Mouse (Mus musculus) midbrain, embryonic 16.5 days (tissue): ENCODE measurements around the gene Olfr1341. TPM values are rescaled to one million over a fixed set of nuclear protein-coding genes. Genes with fewer than 3 reads are reported as not detected.

Source experiments
- ATAC-seq: fragments of 200-750 bp; cut with Nextera tagmentation; 2 replicates; pipeline ENCODE4 v1.8.0; 2017; ENCODE audit warnings: moderate TSS enrichment
- H3K27ac ChIP-seq: fragments of 300-500 bp; sonication (generic); 2 replicates; pipeline ENCODE4 v1.5.1; 2014; ENCODE audit warnings: mild to moderate bottlenecking, low read length, mixed read lengths
- H3K27me3 ChIP-seq: fragments of 300-500 bp; sonication (generic); 2 replicates; pipeline ENCODE4 v1.6.1; 2014; ENCODE audit warnings: low read depth, low read length, mixed read lengths; ENCODE audit not compliant: control insufficient read depth, insufficient read depth
- H3K36me3 ChIP-seq: fragments of 300-500 bp; sonication (generic); 2 replicates; pipeline ENCODE4 v1.6.1; 2014; ENCODE audit warnings: mild to moderate bottlenecking, low read length, moderate library complexity, mixed read lengths; ENCODE audit not compliant: control insufficient read depth, insufficient read depth
- H3K4me1 ChIP-seq: fragments of 300-500 bp; sonication (generic); 2 replicates; pipeline ENCODE4 v1.6.1; 2014; ENCODE audit warnings: mild to moderate bottlenecking, low read length, mixed read lengths; ENCODE audit not compliant: control insufficient read depth, insufficient read depth
- H3K4me2 ChIP-seq: fragments of 300-500 bp; sonication (generic); 2 replicates; pipeline ENCODE4 v1.6.1; 2014; ENCODE audit warnings: mild to moderate bottlenecking, low read length, mixed read lengths
- H3K4me3 ChIP-seq: fragments of 300-500 bp; sonication (generic); 2 replicates; pipeline ENCODE4 v1.5.1; 2014; ENCODE audit warnings: low read depth, mild to moderate bottlenecking, low read length, moderate library complexity, mixed read lengths
- H3K9ac ChIP-seq: fragments of 300-500 bp; sonication (generic); 2 replicates; pipeline ENCODE4 v1.6.1; 2014; ENCODE audit warnings: low read depth, low read length, mixed read lengths
- H3K9me3 ChIP-seq: fragments of 300-500 bp; sonication (generic); replicated peaks from 2 replicates; pipeline ENCODE4 v1.6.1; 2014; ENCODE audit warnings: mild to moderate bottlenecking, low read length, mixed read lengths; ENCODE audit not compliant: control insufficient read depth, poor library complexity, severe bottlenecking
- WGBS: fragments of 180-500 bp; shearing (Covaris S2); extraction: QIAGEN DNeasy Blood & Tissue Kit; methylation state at CpG from one replicate; pipeline ENCODE4 v1.1.7; 2014; 5-methylcytosine and 5-hydroxymethylcytosine counted together
- polyA plus RNA-seq: library from polyadenylated mRNA; unstranded; fragments of >200 nt; fragmentation: Nextera tagmentation; extraction: Ambion mirVana; gene quantifications from 2 replicates; pipeline ENCODE4 v1.2.1, GENCODE M21; 2015

The Olfr1341 gene
- not detected in 2 replicates for polyA plus RNA-seq

- no peak within 1 kb of the TSS for H3K4me2 ChIP-seq
- H3K9ac ChIP-seq = no peak within 1 kb of the TSS
- 84% methylated on average over 3 of the region's 3 CpGs for WGBS
- H3K4me3 ChIP-seq = no peak within 1 kb of the TSS
- H3K36me3 ChIP-seq = no peaks in the 10 kb centered on the region
- H3K4me1 ChIP-seq = no peaks in the 10 kb centered on the region
- H3K27me3 ChIP-seq = no peaks in the 10 kb centered on the region
- H3K9me3 ChIP-seq = no peaks in the 10 kb centered on the region
- H3K27ac ChIP-seq = no peak within 1 kb of the TSS
- no peak for ATAC-seq
Measured at GRCm38 (mm10) chr4:118703223-118703622, at the start of gene Olfr1341. Gene Olfr1341 (plus strand): TSS chr4:118703523.

GRCm38 (mm10) chr4:118658652-118659051 is 44.7 kb upstream of the Olfr1341 start, which contains the start of gene Olfr62:
Gene Olfr62 (plus strand): TSS chr4:118658952.
- no peak for ATAC-seq
- Histone ChIP-seq H3K9me3 (no peaks in the 10 kb centered on the region), H3K4me1 (no peaks in the 10 kb centered on the region), H3K4me2 (no peak within 1 kb of the TSS), H3K27me3 (no peaks in the 10 kb centered on the region), H3K27ac (no peak within 1 kb of the TSS), H3K4me3 (no peak within 1 kb of the TSS), H3K36me3 (no peaks in the 10 kb centered on the region), H3K9ac (no peak within 1 kb of the TSS)

GRCm38 (mm10) chr4:118687086-118687485 is 16.2 kb upstream of the Olfr1341 start:
- no peaks in the 10 kb centered on the region for H3K4me1 ChIP-seq
- no peak overlapping the region for H3K9ac ChIP-seq
- no peaks in the 10 kb centered on the region for H3K9me3 ChIP-seq
- no peak for ATAC-seq
- no peaks in the 10 kb centered on the region for H3K27me3 ChIP-seq
- no peak overlapping the region for H3K4me2 ChIP-seq
- no peak overlapping the region for H3K27ac ChIP-seq
- H3K36me3 ChIP-seq = no peaks in the 10 kb centered on the region
- 80% methylated on average over 2 of the region's 2 CpGs for WGBS
- no peak overlapping the region for H3K4me3 ChIP-seq

GRCm38 (mm10) chr4:118692412-118692973 is 10.8 kb upstream of the Olfr1341 start, which contains the start of gene Olfr1342:
Gene Olfr1342 (minus strand): TSS chr4:118692756.
- 57% methylated on average over 12 of the region's 12 CpGs for WGBS
- no peak for ATAC-seq

DNA sequence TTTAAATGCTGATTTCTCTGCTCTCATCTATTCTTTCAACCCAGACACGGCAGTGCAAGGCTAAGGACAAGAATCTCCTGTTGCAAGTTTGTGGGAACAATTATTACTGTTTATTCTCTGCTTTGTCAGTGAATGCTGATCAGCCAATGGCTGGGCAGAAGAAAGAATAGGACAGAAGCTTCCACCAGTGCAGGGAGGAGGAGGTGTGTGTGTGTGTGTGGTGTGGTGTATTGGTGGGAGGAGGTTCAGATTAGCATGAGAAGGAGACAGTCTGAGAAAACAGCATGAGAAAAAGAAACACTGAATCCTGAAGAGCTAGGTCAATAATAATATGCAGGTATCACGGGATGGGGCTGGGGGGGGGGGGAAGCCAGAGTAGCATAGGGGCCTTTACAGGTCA is 9.5 kb upstream of the Olfr1341 start:
- Histone ChIP-seq H3K4me2 (no peak overlapping the region), H3K4me1 (no peaks in the 10 kb centered on the region), H3K36me3 (no peaks in the 10 kb centered on the region), H3K9me3 (no peaks in the 10 kb centered on the region), H3K27ac (no peak overlapping the region), H3K4me3 (no peak overlapping the region), H3K27me3 (no peaks in the 10 kb centered on the region), H3K9ac (no peak overlapping the region)
- 17% methylated on average over 2 of the region's 2 CpGs for WGBS
- ATAC-seq = no peak

More at GRCm38 (mm10) chr4:118692412-118692973, 10.8 kb upstream of the Olfr1341 start, which contains the start of gene Olfr1342:
- H3K36me3 ChIP-seq = no peaks in the 10 kb centered on the region
- no peak within 1 kb of the TSS for H3K4me2 ChIP-seq
- no peaks in the 10 kb centered on the region for H3K9me3 ChIP-seq
- no peak within 1 kb of the TSS for H3K27ac ChIP-seq
- no peak within 1 kb of the TSS for H3K4me3 ChIP-seq
- H3K4me1 ChIP-seq = no peaks in the 10 kb centered on the region
- H3K9ac ChIP-seq = no peak within 1 kb of the TSS
- no peaks in the 10 kb centered on the region for H3K27me3 ChIP-seq

DNA sequence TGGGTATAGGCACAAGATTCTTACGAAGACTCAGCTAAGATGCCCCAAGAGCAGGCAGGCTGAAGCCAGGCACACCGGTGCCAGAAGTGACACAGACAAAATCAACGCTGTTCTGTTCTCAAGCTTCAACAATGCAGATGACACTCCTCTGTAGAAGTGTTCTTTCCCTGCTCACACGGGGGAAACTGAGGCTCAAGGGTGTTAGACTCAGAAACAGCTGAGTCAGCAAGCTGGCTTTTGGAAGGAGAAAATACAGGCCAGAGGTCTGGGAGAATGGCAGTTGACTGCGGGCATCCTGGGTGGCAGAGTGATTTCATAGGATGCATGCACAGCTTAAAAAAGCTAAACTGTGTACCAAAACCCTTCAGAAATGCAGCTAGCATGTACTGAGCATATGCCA is 4.8 kb downstream of the Olfr1341 start:
- Histone ChIP-seq H3K4me1 (no peaks in the 10 kb centered on the region), H3K27ac (no peak overlapping the region), H3K4me2 (no peak overlapping the region), H3K36me3 (no peaks in the 10 kb centered on the region), H3K9ac (no peak overlapping the region), H3K4me3 (no peak overlapping the region), H3K27me3 (no peaks in the 10 kb centered on the region), H3K9me3 (no peaks in the 10 kb centered on the region)
- 85% methylated on average over 5 of the region's 5 CpGs for whole genome bisulfite sequencing
- ATAC-seq = no peak

DNA sequence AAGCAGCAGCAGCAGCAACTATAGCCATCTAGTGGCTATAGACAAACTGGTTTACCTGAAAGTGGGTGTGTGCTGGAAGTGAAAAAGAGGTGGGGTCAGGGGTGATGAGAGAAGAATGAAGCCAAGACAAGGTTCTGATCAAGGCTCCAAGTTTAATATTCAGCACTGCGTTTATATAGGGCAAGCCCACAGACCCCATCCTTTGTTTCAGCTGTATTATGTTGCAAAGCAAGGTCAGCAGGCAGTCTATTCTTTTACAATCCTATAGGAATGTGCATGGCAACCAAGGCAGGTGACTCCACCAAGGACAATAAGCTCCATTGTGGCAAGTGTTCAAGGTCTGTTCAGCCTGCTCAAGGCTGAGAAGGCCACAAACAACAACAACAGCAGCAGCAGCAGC is 8.3 kb downstream of the Olfr1341 start:
- Histone ChIP-seq H3K4me3 (no peak overlapping the region), H3K4me2 (no peak overlapping the region), H3K36me3 (no peaks in the 10 kb centered on the region), H3K9ac (no peak overlapping the region), H3K9me3 (no peaks in the 10 kb centered on the region), H3K27ac (no peak overlapping the region), H3K4me1 (no peaks in the 10 kb centered on the region), H3K27me3 (no peaks in the 10 kb centered on the region)
- WGBS = 26% methylated on average over 1 of the region's 1 CpGs
- ATAC-seq = no peak

GRCm38 (mm10) chr4:118719838-118720237 is 16.5 kb downstream of the Olfr1341 start, which contains the start of gene Olfr1340:
Gene Olfr1340 (plus strand): TSS chr4:118720138.
- no peak within 1 kb of the TSS for H3K4me3 ChIP-seq
- H3K4me2 ChIP-seq = no peak within 1 kb of the TSS
- H3K36me3 ChIP-seq = no peaks in the 10 kb centered on the region
- ATAC-seq = no peak
- H3K4me1 ChIP-seq = no peaks in the 10 kb centered on the region
- H3K9ac ChIP-seq = no peak within 1 kb of the TSS
- no peak within 1 kb of the TSS for H3K27ac ChIP-seq
- no peaks in the 10 kb centered on the region for H3K9me3 ChIP-seq
- no peaks in the 10 kb centered on the region for H3K27me3 ChIP-seq

DNA sequence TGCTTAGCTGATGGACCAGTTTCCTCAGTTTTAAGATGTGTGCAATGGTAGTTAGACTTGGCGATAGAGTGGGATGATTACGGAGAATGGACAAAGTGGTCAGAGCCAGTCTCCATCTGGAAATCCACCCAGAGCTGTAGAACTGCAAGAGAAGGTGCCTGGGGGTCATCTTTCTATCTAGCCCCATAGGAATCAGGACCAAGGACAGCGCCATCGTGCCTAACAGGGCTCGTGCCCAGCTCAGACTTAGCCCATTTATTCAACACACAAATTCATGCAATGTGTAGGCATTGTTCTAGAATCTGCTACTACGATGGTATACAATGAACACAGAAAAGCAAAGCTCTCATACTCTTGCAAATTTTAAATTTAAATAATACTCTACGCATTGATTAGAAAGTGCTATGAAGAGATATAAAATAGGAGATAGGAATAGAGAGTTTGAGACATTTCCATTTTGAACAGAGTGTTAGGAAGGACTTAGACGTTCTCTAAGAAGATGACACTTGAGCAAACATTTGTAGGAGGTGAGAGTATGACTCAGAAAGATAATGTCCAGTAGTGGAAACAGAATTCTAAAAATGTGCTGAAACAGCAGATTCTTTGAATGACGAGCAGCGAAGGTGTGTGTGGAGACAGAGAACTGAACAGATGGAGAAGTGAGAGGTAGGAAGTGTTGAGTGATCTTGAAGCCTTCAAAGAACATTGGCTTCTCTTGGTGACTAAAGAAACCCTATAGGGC is 18.6 kb downstream of the Olfr1341 start:
- ATAC-seq = no peak
- H3K9ac ChIP-seq = no peak overlapping the region
- no peaks in the 10 kb centered on the region for H3K27me3 ChIP-seq
- no peak overlapping the region for H3K27ac ChIP-seq
- 56% methylated on average over 10 of the region's 10 CpGs for WGBS
- no peaks in the 10 kb centered on the region for H3K9me3 ChIP-seq
- H3K4me1 ChIP-seq = no peaks in the 10 kb centered on the region
- H3K4me2 ChIP-seq = no peak overlapping the region
- H3K36me3 ChIP-seq = no peaks in the 10 kb centered on the region
- no peak overlapping the region for H3K4me3 ChIP-seq
